ENCODE assay signal across 26 mouse cellular contexts in the genomic region with DNA sequence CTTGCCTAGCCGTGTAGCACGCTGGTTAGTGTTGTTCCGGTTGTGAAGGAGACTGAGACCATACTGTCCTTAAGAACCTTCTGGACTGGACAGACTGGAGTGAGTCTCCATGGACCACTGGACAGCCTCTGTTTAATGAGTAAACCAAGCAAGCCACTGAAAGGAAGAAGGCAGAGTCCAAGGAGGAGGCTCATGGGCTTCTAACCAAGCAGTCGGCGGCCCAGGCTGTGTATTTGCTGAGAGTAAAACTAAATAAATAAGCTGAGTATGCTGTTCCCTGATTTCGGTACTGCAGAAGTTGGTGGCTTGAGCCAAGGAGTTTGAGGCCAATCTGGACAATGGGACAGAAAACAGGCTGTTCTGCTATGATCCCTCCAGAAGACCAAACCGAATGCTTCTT. TPM values are rescaled to one million over a fixed set of nuclear protein-coding genes. Genes with fewer than 3 reads are reported as not detected.
DNase-seq lines count a peak whose midpoint lies in the region; ATAC-seq lines count a peak whose summit lies in the region.
"Had no signal": no experiment of that assay in that cellular context is flagged by ENCODE, and none has a peak within 500 bp of the region (broad histone marks: within the 10 kb centered on the region; RNA-seq: fewer than 3 reads in every experiment).

No protein-coding gene starts in this region.

- H3K4me2 ChIP-seq in kidney, embryonic 15.5 days: no peak overlapping the region
- H3K4me2 ChIP-seq: embryonic facial prominence, embryonic 15.5 days; heart, embryonic 11.5 days; heart, embryonic 15.5 days; hindbrain, embryonic 14.5 days had no signal

- no peak overlapping the region for H3K9ac ChIP-seq in kidney, embryonic 15.5 days
- H3K9ac ChIP-seq: embryonic facial prominence, embryonic 15.5 days; heart, embryonic 15.5 days; hindbrain, embryonic 14.5 days had no signal

- H3K4me3 ChIP-seq in kidney, embryonic 15.5 days (replicated peaks): no peak overlapping the region
- H3K4me3 ChIP-seq in limb, embryonic 10.5 days: no peak overlapping the region
- H3K4me3 ChIP-seq: embryonic facial prominence, embryonic 15.5 days; erythroblast, embryonic 14.5 days; forebrain, embryonic 10.5 days; heart, adult 2 months; heart, embryonic 15.5 days; hindbrain, embryonic 10.5 days had no signal

- H3K9me3 ChIP-seq in kidney, embryonic 15.5 days (replicated peaks): no peaks in the 10 kb centered on the region
- no peaks in the 10 kb centered on the region for H3K9me3 ChIP-seq in limb, embryonic 10.5 days (replicated peaks)
- H3K9me3 ChIP-seq: embryonic facial prominence, embryonic 15.5 days; forebrain, embryonic 10.5 days; heart, embryonic 15.5 days; hindbrain, embryonic 10.5 days had no signal

- H3K36me3 ChIP-seq in kidney, embryonic 15.5 days: no peaks in the 10 kb centered on the region
- no peaks in the 10 kb centered on the region for H3K36me3 ChIP-seq in limb, embryonic 10.5 days
- H3K36me3 ChIP-seq: embryonic facial prominence, embryonic 15.5 days; forebrain, embryonic 10.5 days; heart, embryonic 15.5 days; hindbrain, embryonic 10.5 days had no signal

- WGBS in kidney, embryonic 15.5 days: 77% methylated on average over 7 of the region's 7 CpGs
- WGBS in limb, embryonic 10.5 days: 91% methylated on average over 7 of the region's 7 CpGs

- peak; percentile 69 for DNase-seq in kidney, adult 18-20 months
- DNase-seq in kidney, adult 9 months: peak; percentile 95
- DNase-seq in kidney, postnatal 14 days: peak; percentile 82
- DNase-seq in limb, embryonic 10.5 days (ENCODE audit: low spot score): no peak
- DNase-seq in right cerebral cortex, postnatal 10 days (ENCODE audit: low spot score in 2 of 2): no peak
- no peak for DNase-seq in adrenal gland, postnatal 14 days
- DNase-seq: adrenal gland, adult 2 months; adrenal gland, postnatal 36 days; cerebellum, adult 2 months; cerebellum, postnatal 10 days; embryo, embryonic 11 days; gastrocnemius, postnatal 36 days; heart, adult 2 months; heart, postnatal 14 days had no signal

- no peaks in the 10 kb centered on the region for H3K27me3 ChIP-seq in kidney, embryonic 15.5 days
- no peaks in the 10 kb centered on the region for H3K27me3 ChIP-seq in limb, embryonic 10.5 days (ENCODE audit: low read depth, poor library complexity, severe bottlenecking)
- H3K27me3 ChIP-seq: CH12.LX; embryonic facial prominence, embryonic 15.5 days; heart, embryonic 15.5 days; Patski had no signal

- ATAC-seq in kidney, embryonic 15.5 days (replicated peaks; ENCODE audit: low FRiP score): no peak
- no peak for ATAC-seq in granulocyte monocyte progenitor cell, adult 5-6 weeks (replicated peaks; ENCODE audit: poor library complexity, severe bottlenecking)
- ATAC-seq: forebrain, embryonic 14.5 days; Patski had no signal

- H3K4me1 ChIP-seq in kidney, embryonic 15.5 days: peaks cover 37% of the 10 kb centered on the region
- peaks cover 27% of the 10 kb centered on the region for H3K4me1 ChIP-seq in limb, embryonic 10.5 days

- H3K27ac ChIP-seq in kidney, embryonic 15.5 days: no peak overlapping the region
- H3K27ac ChIP-seq in limb, embryonic 10.5 days: 0 out of 2 replicates have a peak overlapping the region, but pooled peaks have one; percentile 6
- H3K27ac ChIP-seq: embryonic facial prominence, embryonic 15.5 days; forebrain, embryonic 10.5 days; heart, adult 2 months; heart, embryonic 15.5 days; hindbrain, embryonic 10.5 days; hindbrain, embryonic 14.5 days had no signal

RNA-seq across cellular contexts. Expression of gene Mtmr12, which starts 4.8 kb away (rescaled TPM):
- 20.9 and 21.1 TPM in 2 replicates for polyA plus RNA-seq in kidney, embryonic 15.5 days (2015; fragmentation: Nextera tagmentation; extraction: Ambion mirVana)
- 16.1 and 22.3 TPM in 2 replicates for polyA plus RNA-seq in limb, embryonic 10.5 days (2016; fragmentation: Nextera tagmentation; extraction: Ambion mirVana)
- 7.8 and 10.3 TPM in 2 replicates for total RNA-seq in granulocyte monocyte progenitor cell, adult 5-6 weeks (2014; fragmentation: Nextera tagmentation)
- total RNA-seq in granulocyte monocyte progenitor cell, adult 5-6 weeks (2017): 9.0 and 10.6 TPM in 2 replicates
- total RNA-seq in adrenal gland, postnatal 14 days (2021): 17.1 and 20.6 TPM in 2 replicates

Comparison
In these comparisons a context has a peak if more than half of its experiments do, and no peak if none do; other contexts are left out.
1. DNase-seq: peak in kidney, adult 18-20 months (single experiment), kidney, adult 9 months (single experiment) and kidney, postnatal 14 days (single experiment); none in limb, embryonic 10.5 days (single experiment), right cerebral cortex, postnatal 10 days (0 of 2) and adrenal gland, postnatal 14 days (single experiment).